Mouse (Mus musculus) erythroblast, embryonic 14.5 days (primary cell): ENCODE results near the gene Gdf11.

Experiments used
- GATA1 ChIP-seq: IDR thresholded peaks from 2 replicates; pipeline ENCODE4 v1.6.1; 2012; ENCODE audit warnings: low read length, inconsistent platforms, mixed read lengths
- TAL1 ChIP-seq: IDR thresholded peaks from 3 replicates; pipeline ENCODE4 v1.6.1; 2012; ENCODE audit warnings: low read length, inconsistent platforms, mixed read lengths

DNA sequence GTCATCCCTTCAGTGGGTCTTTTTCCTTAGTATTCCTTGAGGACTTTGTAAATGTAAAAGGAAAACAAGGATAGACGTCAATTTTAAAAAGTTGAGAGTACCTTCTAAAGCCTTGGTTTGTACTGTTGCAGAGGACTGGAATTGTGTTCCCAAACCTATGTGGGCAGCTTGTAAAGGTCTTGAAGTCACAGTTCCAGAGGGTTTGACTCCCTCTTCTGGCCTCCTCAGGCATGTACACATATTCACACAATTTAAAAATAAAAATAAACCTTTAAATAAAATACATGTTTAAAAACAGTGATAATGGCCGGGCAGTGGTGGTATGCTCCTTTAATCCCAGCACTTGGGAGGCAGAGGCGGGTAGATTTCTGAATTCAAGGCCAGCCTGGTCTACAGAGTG is 25.5 kb downstream of the Gdf11 start:
- TF ChIP-seq GATA1 (no peak), TAL1 (no peak)
